Mouse (Mus musculus) CH12.LX (cell line): ENCODE measurements around the gene Ifitm1. TPM values are rescaled to one million over a fixed set of nuclear protein-coding genes. Genes with fewer than 3 reads are reported as not detected.

Experiments
- DNase-seq: peaks from one replicate; pipeline ENCODE4 v3.0.0-alpha.2; 2013; ENCODE audit errors: extremely low read depth
- H3K27ac ChIP-seq: 2 replicates; pipeline ENCODE4 v1.5.1; 2012; ENCODE audit warnings: low read depth, mild to moderate bottlenecking, control low read depth, moderate library complexity; ENCODE audit not compliant: insufficient read depth
- H3K27me3 ChIP-seq: replicated peaks from 2 replicates; pipeline ENCODE3; 2012; ENCODE audit warnings: inconsistent platforms
- H3K36me3 ChIP-seq, 2 experiments: replicated peaks in 1 of 2; 2 replicates each; pipeline versions ENCODE3 to v1.6.1; 2012; ENCODE audit warnings: inconsistent platforms in 1 of 2, low read length in 1 of 2, mild to moderate bottlenecking in 1 of 2, mixed read lengths in 1 of 2, moderate library complexity in 1 of 2; ENCODE audit not compliant: control insufficient read depth in 1 of 2, insufficient read depth in 1 of 2
- H3K4me1 ChIP-seq, 2 experiments: 2 replicates each; pipeline ENCODE4 v1.6.1; 2012; ENCODE audit warnings: inconsistent platforms in 1 of 2, moderate library complexity in 1 of 2; ENCODE audit not compliant: insufficient read depth in 2 of 2, control insufficient read depth in 1 of 2
- H3K4me2 ChIP-seq: 2 replicates; pipeline ENCODE4 v1.6.1; 2012; ENCODE audit warnings: low read depth, mild to moderate bottlenecking, control low read depth; ENCODE audit not compliant: poor library complexity, insufficient read depth, severe bottlenecking
- H3K4me3 ChIP-seq, 3 experiments: fragments of 150-350 bp in 1 of 3; sonication (generic) in 1 of 3; replicated peaks in 1 of 3; 2 replicates each; pipeline versions ENCODE3 to v1.5.1; 2011 to 2012; ENCODE audit warnings: low read depth in 2 of 3, low read length in 2 of 3, mild to moderate bottlenecking in 2 of 3, moderate library complexity in 2 of 3, control low read depth in 1 of 3, improper control_type of control experiment in 1 of 3, inconsistent platforms in 1 of 3, mixed read lengths in 1 of 3; ENCODE audit not compliant: poor library complexity in 1 of 3
- H3K79me2 ChIP-seq: replicated peaks from 2 replicates; pipeline ENCODE4 v1.6.1; 2012; ENCODE audit warnings: mild to moderate bottlenecking, moderate library complexity; ENCODE audit not compliant: control insufficient read depth, poor library complexity, insufficient read depth, severe bottlenecking; ENCODE audit errors: extremely low read depth
- H3K9ac ChIP-seq: 2 replicates; pipeline ENCODE4 v1.6.1; 2012; ENCODE audit warnings: low read depth, mild to moderate bottlenecking, control low read depth, moderate library complexity; ENCODE audit not compliant: insufficient read depth
- H3K9me3 ChIP-seq: replicated peaks from 2 replicates; pipeline ENCODE3; 2012; ENCODE audit warnings: low read length, inconsistent platforms, mixed read lengths
- CTCF ChIP-seq, 2 experiments: IDR thresholded peaks in 1 of 2; conservative IDR thresholded peaks in 1 of 2; 2 replicates each; pipeline ENCODE4 v1.5.1; 2011 to 2012; ENCODE audit warnings: low read depth in 2 of 2, low read length in 2 of 2, improper control_type of control experiment in 1 of 2, inconsistent platforms in 1 of 2, mild to moderate bottlenecking in 1 of 2, moderate library complexity in 1 of 2
- E2F4 ChIP-seq: IDR thresholded peaks from 2 replicates; pipeline ENCODE4 v1.6.1; 2011; ENCODE audit warnings: low read depth, low read length, improper control_type of control experiment; ENCODE audit not compliant: insufficient replicate concordance
- EP300 ChIP-seq: IDR thresholded peaks from 2 replicates; pipeline ENCODE4 v1.6.1; 2011; ENCODE audit warnings: low read length, improper control_type of control experiment
- GABPA ChIP-seq: IDR thresholded peaks from 2 replicates; pipeline ENCODE4 v1.6.1; 2012; ENCODE audit warnings: low read depth, low read length, improper control_type of control experiment, inconsistent platforms; ENCODE audit not compliant: insufficient replicate concordance
- HCFC1 ChIP-seq: IDR thresholded peaks from 2 replicates; pipeline ENCODE4 v1.6.1; 2012; ENCODE audit warnings: low read depth, mild to moderate bottlenecking, inconsistent platforms, low read length, improper control_type of control experiment
- JUN ChIP-seq: IDR thresholded peaks from 2 replicates; pipeline ENCODE4 v1.6.1; 2011; ENCODE audit warnings: low read depth, mild to moderate bottlenecking, low read length, improper control_type of control experiment, moderate library complexity; ENCODE audit not compliant: insufficient read depth
- JUND ChIP-seq: conservative IDR thresholded peaks from 2 replicates; pipeline ENCODE4 v1.6.1; 2011; ENCODE audit warnings: low read depth, low read length, improper control_type of control experiment
- MAZ ChIP-seq: IDR thresholded peaks from 2 replicates; pipeline ENCODE4 v1.6.1; 2012; ENCODE audit warnings: low read depth, mild to moderate bottlenecking, inconsistent platforms, low read length, improper control_type of control experiment, moderate library complexity
- NELFE ChIP-seq: IDR thresholded peaks from 2 replicates; pipeline ENCODE4 v1.6.1; 2011; ENCODE audit warnings: low read depth, low read length, improper control_type of control experiment
- NRF1 ChIP-seq: IDR thresholded peaks from 2 replicates; pipeline ENCODE4 v1.6.1; 2014; ENCODE audit warnings: low read depth, mild to moderate bottlenecking, inconsistent platforms, low read length, improper control_type of control experiment, moderate library complexity
- POLR2A ChIP-seq: IDR thresholded peaks from 2 replicates; pipeline ENCODE4 v1.6.1; 2011; ENCODE audit warnings: low read depth, mild to moderate bottlenecking, improper control_type of control experiment, low read length
- RAD21 ChIP-seq: IDR thresholded peaks from 2 replicates; pipeline ENCODE4 v1.6.1; 2011; ENCODE audit warnings: low read depth, mild to moderate bottlenecking, low read length, improper control_type of control experiment, moderate library complexity
- RCOR1 ChIP-seq: conservative IDR thresholded peaks from 2 replicates; pipeline ENCODE4 v1.6.1; 2012; ENCODE audit warnings: low read depth, mild to moderate bottlenecking, inconsistent platforms, low read length, improper control_type of control experiment
- SMC3 ChIP-seq: IDR thresholded peaks from 2 replicates; pipeline ENCODE4 v1.6.1; 2011; ENCODE audit warnings: low read depth, low read length, improper control_type of control experiment
- TBP ChIP-seq: conservative IDR thresholded peaks from 2 replicates; pipeline ENCODE4 v1.6.1; 2011; ENCODE audit warnings: low read depth, low read length, improper control_type of control experiment
- TCF12 ChIP-seq: IDR thresholded peaks from 2 replicates; pipeline ENCODE4 v1.6.1; 2014; ENCODE audit warnings: low read depth, mild to moderate bottlenecking, inconsistent platforms, low read length, improper control_type of control experiment
- USF1 ChIP-seq: IDR thresholded peaks from 2 replicates; pipeline ENCODE4 v1.6.1; 2014; ENCODE audit warnings: low read depth, mild to moderate bottlenecking, inconsistent platforms, low read length, improper control_type of control experiment
- USF2 ChIP-seq: conservative IDR thresholded peaks from 2 replicates; pipeline ENCODE4 v1.6.1; 2011; ENCODE audit warnings: low read depth, low read length, improper control_type of control experiment
- ZC3H11A ChIP-seq: IDR thresholded peaks from 2 replicates; pipeline ENCODE4 v1.6.1; 2012; ENCODE audit warnings: low read depth, mild to moderate bottlenecking, inconsistent platforms, low read length, improper control_type of control experiment
- ZKSCAN1 ChIP-seq: IDR thresholded peaks from 2 replicates; pipeline ENCODE4 v1.6.1; 2012; ENCODE audit warnings: low read depth, inconsistent platforms, low read length, improper control_type of control experiment, borderline replicate concordance
- ZMIZ1 ChIP-seq: IDR thresholded peaks from 2 replicates; pipeline ENCODE4 v1.6.1; 2012; ENCODE audit warnings: low read depth, mild to moderate bottlenecking, inconsistent platforms, low read length, improper control_type of control experiment
- ZNF384 ChIP-seq: IDR thresholded peaks from 2 replicates; pipeline ENCODE4 v1.6.1; 2012; ENCODE audit warnings: low read depth, low read length, improper control_type of control experiment, inconsistent platforms
- dilution Hi-C: fragments of 300-500 bp; cut with MboI; formaldehyde crosslinking; loops from 2 replicates; pipeline ENCODE4 v1.14.3; 2020; ENCODE audit warnings: low sequenced_read_pairs; ENCODE audit not compliant: extremely low pct_unique_long_range_greater_than_20kb, extremely low pct_ligation_motif_present
- in situ Hi-C: fragments of 300-500 bp; cut with MboI; formaldehyde crosslinking; loops from 3 replicates; pipeline ENCODE4 v1.14.3; 2019; ENCODE audit warnings: low sequenced_read_pairs, low pct_ligation_motif_present, low pct_unique_long_range_greater_than_20kb, mixed read lengths
- polyA plus RNA-seq: library from polyadenylated mRNA; unstranded; fragments of >175 nt; gene quantifications from 2 replicates; pipeline ENCODE4 v1.2.1, GENCODE M21; 2012; ENCODE audit warnings: low read depth; ENCODE audit not compliant: insufficient read length
- total RNA-seq, 2 experiments: library from RNA; depleted of rRNA; stranded (reverse); fragments of 300-350 nt in 1 of 2; fragments of >200 nt in 1 of 2; gene quantifications; 2 replicates each; pipeline ENCODE4 v1.2.3; 2012 to 2014

The Ifitm1 gene
- total and polyA plus RNA-seq, 3 experiments, result 14.8 to 55.5 (median 32.9) TPM

- no peak for DNase-seq
- in situ Hi-C loops, result no loop called here
- Histone ChIP-seq H3K36me3 (no peaks in the 10 kb centered on the region), H3K9ac (no peak overlapping the region)
- TF ChIP-seq RCOR1, result no peak
- no peak for TF ChIP-seq USF1
- no peak for TF ChIP-seq EP300
- TF ChIP-seq, all 38 proteins: peak for 0
- Histone ChIP-seq H3K27ac (no peak overlapping the region), H3K27me3 (peaks cover 12% of the 10 kb centered on the region), H3K79me2 (no peaks in the 10 kb centered on the region), H3K9me3 (peaks cover 2% of the 10 kb centered on the region), H3K4me3 (no peak overlapping the region), H3K4me2 (no peak overlapping the region), H3K4me1 (peaks cover 0 to 8% of the 10 kb centered on the region in 2 experiments; a peak in 2 of 4 replicates)
- dilution Hi-C loops, result no loop called here
Measured at GRCm38 (mm10) chr7:141006914-141007313, 39.9 kb downstream of the Ifitm1 start.

- H3K36me3 ChIP-seq, result no peaks in the 10 kb centered on the region
- H3K4me2 ChIP-seq, result peak overlapping the region; percentile 85; the same call in 1 of the 2 replicates
- peaks cover 12% of the 10 kb centered on the region for H3K27me3 ChIP-seq
- no peak overlapping the region for H3K9ac ChIP-seq
- dilution Hi-C loops, result no loop called here
- H3K27ac ChIP-seq, result no peak overlapping the region
- no peaks in the 10 kb centered on the region for H3K79me2 ChIP-seq
- no peaks in the 10 kb centered on the region for H3K9me3 ChIP-seq
- in situ Hi-C loops, result no loop called here
- H3K4me1 ChIP-seq, result peaks cover 0 to 8% of the 10 kb centered on the region in 2 experiments; a peak in 2 of 4 replicates
- no peak for DNase-seq
- TF ChIP-seq CTCF (conservative IDR thresholded peaks at IDR 0.05 in 1 of 2, IDR thresholded peaks at IDR 0.05 in 1 of 2; ENCODE audit: low read depth in 2 of 2, low read length in 2 of 2) (peak in 1 of 2 experiments; percentile 56; a peak in 2 of 4 replicates), SMC3 (peak; percentile 69), ZNF384 (no peak), TCF12 (no peak), ZC3H11A (no peak), RAD21 (peak; percentile 35)
- no peak overlapping the region for H3K4me3 ChIP-seq
Measured at GRCm38 (mm10) chr7:141008312-141008761, 41.3 kb downstream of the Ifitm1 start.

- Histone ChIP-seq H3K79me2 (no peaks in the 10 kb centered on the region), H3K9ac (no peak overlapping the region), H3K4me3 (no peak overlapping the region), H3K27me3 (peaks cover 12% of the 10 kb centered on the region), H3K36me3 (no peaks in the 10 kb centered on the region), H3K4me2 (peak overlapping the region; percentile 85), H3K9me3 (no peaks in the 10 kb centered on the region), H3K27ac (no peak overlapping the region), H3K4me1 (peaks cover 0 to 8% of the 10 kb centered on the region in 2 experiments; a peak in 2 of 4 replicates)
- DNase-seq, result peak; percentile 82
- dilution Hi-C loops, result no loop called here
- in situ Hi-C loops, result no loop called here
- no peak for TF ChIP-seq RCOR1
- TF ChIP-seq EP300, result no peak
- TF ChIP-seq RAD21, result peak; percentile 92
- TF ChIP-seq NRF1, result 0 out of 2 replicates have a peak, but pooled peaks have one; percentile 39
- TF ChIP-seq JUND, result no peak; the same call in 1 of the 2 replicates
- TF ChIP-seq SMC3, result peak; percentile 99
- no peak for TF ChIP-seq GABPA
- TF ChIP-seq ZKSCAN1, result no peak
- TF ChIP-seq USF2, result no peak
- TF ChIP-seq NELFE, result peak; percentile 71; the same call in 1 of the 2 replicates
- TF ChIP-seq ZC3H11A, result peak; percentile 93
- no peak for TF ChIP-seq POLR2A
- no peak for TF ChIP-seq ZMIZ1
- TF ChIP-seq E2F4, result no peak
- no peak for TF ChIP-seq HCFC1
- no peak for TF ChIP-seq JUN
- TF ChIP-seq USF1, result no peak
- peak; percentile 60; the same call in 1 of the 2 replicates for TF ChIP-seq MAZ
- TF ChIP-seq TBP, result no peak
- TF ChIP-seq ZNF384, result 0 out of 2 replicates have a peak, but pooled peaks have one; percentile 36
Measured at GRCm38 (mm10) chr7:141008938-141009660, 42.1 kb downstream of the Ifitm1 start.
